Mouse (Mus musculus): ENCODE data around the gene Uts2. TPM values are rescaled to one million over a fixed set of nuclear protein-coding genes. Genes with fewer than 3 reads are reported as not detected.
A peak's percentile ranks its signal among the peaks of the same experiment; 100 is the strongest.
"Not testable (repeated sequence)": the region's sequence is repeated elsewhere in the genome, so short reads cannot be mapped to it uniquely, and the experiment has no call there.

Uts2 gene
- polyA plus RNA-seq, 1 experiment from 2014 or later: not detected

DNA sequence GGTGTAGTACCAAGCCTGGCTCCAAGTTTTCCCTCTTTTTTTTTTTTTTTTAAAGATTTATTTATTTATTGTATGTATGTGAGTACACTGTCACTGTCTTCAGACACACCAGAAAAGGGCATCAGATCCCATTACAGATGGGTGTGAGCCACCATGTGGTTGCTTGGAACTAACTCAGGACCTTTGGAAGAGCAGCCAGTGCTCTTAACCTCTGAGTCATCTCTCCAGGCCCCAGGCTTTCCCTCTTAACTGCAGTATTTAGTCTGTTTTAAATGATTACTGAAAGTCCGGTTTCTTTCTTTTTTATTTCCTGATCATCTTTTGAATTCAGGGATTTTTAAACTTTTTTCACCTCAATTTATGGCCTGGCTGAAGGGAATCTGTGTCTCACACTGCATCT, 20.5 kb downstream of the Uts2 start:
- 89% methylated on average over 1 of the region's 1 CpGs for WGBS
- H3K27ac ChIP-seq (replicated peaks); H3K36me3 ChIP-seq: not testable (repeated sequence)

DNA sequence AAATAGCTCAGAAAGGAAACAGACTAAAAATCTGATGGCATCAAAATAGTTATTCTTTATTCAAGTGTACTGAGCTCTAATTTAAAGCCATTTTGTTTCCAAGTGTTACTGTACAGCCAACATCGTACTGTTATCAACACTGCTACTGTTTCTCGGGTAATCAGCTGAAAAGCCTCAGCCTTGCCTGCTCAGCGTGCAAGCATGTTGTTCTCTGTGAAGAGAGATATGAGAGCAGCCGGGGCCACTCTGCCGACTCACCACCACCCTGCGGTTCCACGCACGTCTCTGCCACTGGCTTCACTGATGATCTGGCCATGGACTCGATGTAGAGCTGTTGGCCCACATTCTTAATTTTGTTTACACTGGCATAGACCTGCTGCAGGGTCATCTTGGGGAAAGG, 27.3 kb downstream of the Uts2 start:
- Histone ChIP-seq H3K36me3 (no peaks in the 10 kb centered on the region; the same call in 1 of the 2 replicates), H3K4me3 (replicated peaks) (no peak overlapping the region), H3K27me3 (no peaks in the 10 kb centered on the region), H3K4me1 (no peaks in the 10 kb centered on the region), H3K9ac (no peak overlapping the region), H3K4me2 (replicated peaks) (no peak overlapping the region), H3K9me3 (replicated peaks) (no peaks in the 10 kb centered on the region), H3K27ac (replicated peaks) (no peak overlapping the region)
- WGBS: 83% methylated on average over 9 of the region's 9 CpGs
- ATAC-seq (ENCODE audit: insufficient number of reproducible peaks, low FRiP score, low TSS enrichment, low read depth): no peak

More for the DNA sequence above, 20.5 kb downstream of the Uts2 start:
- H3K9ac ChIP-seq; H3K4me1 ChIP-seq; H3K27me3 ChIP-seq; H3K4me2 ChIP-seq (replicated peaks); H3K9me3 ChIP-seq (replicated peaks); H3K4me3 ChIP-seq (replicated peaks); ATAC-seq (ENCODE audit: insufficient number of reproducible peaks, low FRiP score, low TSS enrichment, low read depth): not testable (repeated sequence)

DNA sequence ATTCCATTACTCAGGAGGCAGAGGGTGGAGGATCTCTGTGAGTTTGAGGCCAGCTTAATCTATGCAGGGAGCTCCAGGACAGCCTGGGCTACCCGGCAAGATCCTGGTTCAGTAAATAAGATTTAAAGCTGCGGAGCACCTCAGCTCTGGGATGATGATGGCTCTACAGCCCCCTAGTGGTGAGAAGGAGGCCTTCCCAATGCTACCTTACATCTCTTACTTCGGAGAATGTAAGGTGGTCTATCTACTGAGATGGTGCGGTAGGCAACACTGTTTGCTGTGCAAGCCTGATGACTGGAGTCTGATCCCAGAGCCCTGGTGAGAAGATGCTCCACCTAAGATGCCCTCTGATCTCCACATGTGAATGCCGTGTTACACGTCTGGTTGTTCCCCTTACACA, 30.1 kb downstream of the Uts2 start:
- H3K4me2 ChIP-seq (replicated peaks): no peak overlapping the region
- 47% methylated on average over 6 of the region's 6 CpGs for WGBS
- H3K9ac ChIP-seq: no peak overlapping the region
- H3K36me3 ChIP-seq: no peaks in the 10 kb centered on the region; the same call in 1 of the 2 replicates
- H3K27ac ChIP-seq (replicated peaks): no peak overlapping the region
- no peak for ATAC-seq (ENCODE audit: insufficient number of reproducible peaks, low FRiP score, low TSS enrichment, low read depth)
- H3K27me3 ChIP-seq: no peaks in the 10 kb centered on the region
- H3K4me1 ChIP-seq: no peaks in the 10 kb centered on the region
- H3K4me3 ChIP-seq (replicated peaks): no peak overlapping the region
- no peaks in the 10 kb centered on the region for H3K9me3 ChIP-seq (replicated peaks)

DNA sequence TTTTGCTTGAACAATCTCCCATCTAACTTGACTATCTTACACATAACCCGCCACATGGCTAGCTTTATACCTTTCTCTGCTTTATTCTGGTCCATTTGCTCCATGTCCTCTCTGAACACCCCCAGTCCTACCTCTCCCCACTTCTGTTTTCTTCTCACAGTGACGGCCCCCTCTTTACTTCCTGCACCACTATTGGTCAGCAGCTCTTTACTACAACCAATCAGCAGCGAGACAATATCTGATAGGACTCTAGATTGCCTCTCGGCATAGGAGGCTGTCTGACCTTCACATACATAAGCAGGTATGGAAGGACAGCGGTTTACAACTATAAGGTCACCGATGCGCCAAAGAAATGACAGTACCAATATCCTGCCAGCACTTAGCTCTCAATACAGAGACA, 39.6 kb downstream of the Uts2 start:
- H3K9me3 ChIP-seq (replicated peaks): no peaks in the 10 kb centered on the region
- H3K4me2 ChIP-seq (replicated peaks): no peak overlapping the region
- no peak for ATAC-seq (ENCODE audit: insufficient number of reproducible peaks, low FRiP score, low TSS enrichment, low read depth)
- no peak overlapping the region for H3K9ac ChIP-seq
- H3K27ac ChIP-seq (replicated peaks): no peak overlapping the region
- H3K4me1 ChIP-seq: no peaks in the 10 kb centered on the region
- H3K27me3 ChIP-seq: no peaks in the 10 kb centered on the region
- WGBS: 90% methylated on average over 7 of the region's 7 CpGs
- H3K4me3 ChIP-seq (replicated peaks): no peak overlapping the region
- H3K36me3 ChIP-seq: no peaks in the 10 kb centered on the region; the same call in 1 of the 2 replicates

DNA sequence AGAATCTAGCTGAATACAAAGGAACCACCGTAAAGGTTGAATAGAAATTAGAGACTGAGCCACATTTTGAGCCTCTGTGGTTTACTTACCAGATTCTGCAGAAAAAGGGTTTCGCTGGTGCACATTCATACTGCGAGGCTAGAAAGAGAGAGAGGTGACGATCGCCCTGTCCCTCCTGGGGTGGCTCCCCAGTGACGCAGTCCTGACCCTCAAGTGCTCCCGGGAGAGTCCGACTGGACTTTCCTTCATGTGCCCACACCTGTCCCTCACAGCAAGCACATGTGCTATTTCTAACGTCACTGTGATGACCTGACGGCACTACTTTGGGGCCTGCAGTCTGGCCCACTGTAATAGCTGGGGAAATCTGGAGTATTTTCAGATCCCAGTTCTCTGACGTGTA, 40.9 kb downstream of the Uts2 start:
- Histone ChIP-seq H3K36me3 (no peaks in the 10 kb centered on the region; the same call in 1 of the 2 replicates), H3K4me2 (replicated peaks) (no peak overlapping the region), H3K4me3 (replicated peaks) (no peak overlapping the region), H3K27ac (replicated peaks) (no peak overlapping the region), H3K9me3 (replicated peaks) (no peaks in the 10 kb centered on the region), H3K9ac (no peak overlapping the region), H3K27me3 (no peaks in the 10 kb centered on the region), H3K4me1 (no peaks in the 10 kb centered on the region)
- WGBS: 90% methylated on average over 11 of the region's 11 CpGs
- no peak for ATAC-seq (ENCODE audit: insufficient number of reproducible peaks, low FRiP score, low TSS enrichment, low read depth)

DNA sequence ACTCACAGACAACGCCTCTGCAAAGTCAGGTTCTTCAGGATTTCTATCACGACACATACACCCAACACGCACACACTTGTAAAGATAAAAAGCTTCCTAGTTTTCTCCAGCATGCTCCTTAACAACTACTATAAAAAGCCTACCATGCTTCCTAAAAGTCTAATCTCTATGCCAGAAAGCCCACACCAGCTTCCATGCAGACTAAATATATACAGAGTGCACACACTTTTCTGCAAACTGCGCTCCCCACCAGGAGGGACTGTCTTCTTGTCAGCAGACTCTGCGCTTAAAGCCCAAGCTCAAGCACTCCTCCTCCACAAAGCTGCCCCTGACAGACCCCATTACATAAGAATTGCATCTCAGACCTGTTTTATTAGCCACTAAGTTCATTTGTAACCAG, 44.6 kb downstream of the Uts2 start:
- no peak for ATAC-seq (ENCODE audit: insufficient number of reproducible peaks, low FRiP score, low TSS enrichment, low read depth)
- no peak overlapping the region for H3K4me2 ChIP-seq (replicated peaks)
- H3K9ac ChIP-seq: no peak overlapping the region
- H3K27ac ChIP-seq (replicated peaks): no peak overlapping the region
- no peaks in the 10 kb centered on the region for H3K9me3 ChIP-seq (replicated peaks)
- H3K36me3 ChIP-seq: no peaks in the 10 kb centered on the region; the same call in none of the 2 replicates
- H3K4me1 ChIP-seq: peaks cover 15% of the 10 kb centered on the region
- no peak overlapping the region for H3K4me3 ChIP-seq (replicated peaks)
- 79% methylated on average over 5 of the region's 5 CpGs for whole genome bisulfite sequencing
- no peaks in the 10 kb centered on the region for H3K27me3 ChIP-seq

DNA sequence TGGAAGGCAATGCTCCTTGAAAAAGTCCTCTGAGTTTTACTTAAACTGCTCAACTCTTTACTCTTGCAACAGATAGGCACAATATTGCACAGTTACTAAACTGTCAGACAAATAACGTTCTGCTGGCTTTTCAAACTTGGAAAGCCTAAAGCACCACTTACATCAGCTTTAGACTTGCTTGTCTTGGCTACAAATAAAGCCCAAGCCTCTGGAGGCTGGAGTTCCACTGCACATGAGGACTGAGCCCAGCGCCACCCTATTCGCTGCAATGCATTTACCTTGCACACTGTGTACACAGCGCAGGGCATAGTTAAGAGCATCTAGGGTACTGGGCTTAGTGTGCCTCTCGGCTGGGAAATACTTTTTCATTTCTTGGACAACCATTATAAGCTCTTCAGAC, 46.4 kb downstream of the Uts2 start:
- Histone ChIP-seq H3K27me3 (no peaks in the 10 kb centered on the region), H3K4me3 (replicated peaks) (peak overlapping the region; percentile 66), H3K27ac (replicated peaks) (no peak overlapping the region), H3K4me1 (peaks cover 15% of the 10 kb centered on the region), H3K36me3 (peaks cover 16% of the 10 kb centered on the region), H3K4me2 (replicated peaks) (peak overlapping the region; percentile 92), H3K9me3 (replicated peaks) (no peaks in the 10 kb centered on the region), H3K9ac (no peak overlapping the region)
- ATAC-seq (ENCODE audit: insufficient number of reproducible peaks, low FRiP score, low TSS enrichment, low read depth): no peak
- 37% methylated on average over 5 of the region's 5 CpGs for whole genome bisulfite sequencing

DNA sequence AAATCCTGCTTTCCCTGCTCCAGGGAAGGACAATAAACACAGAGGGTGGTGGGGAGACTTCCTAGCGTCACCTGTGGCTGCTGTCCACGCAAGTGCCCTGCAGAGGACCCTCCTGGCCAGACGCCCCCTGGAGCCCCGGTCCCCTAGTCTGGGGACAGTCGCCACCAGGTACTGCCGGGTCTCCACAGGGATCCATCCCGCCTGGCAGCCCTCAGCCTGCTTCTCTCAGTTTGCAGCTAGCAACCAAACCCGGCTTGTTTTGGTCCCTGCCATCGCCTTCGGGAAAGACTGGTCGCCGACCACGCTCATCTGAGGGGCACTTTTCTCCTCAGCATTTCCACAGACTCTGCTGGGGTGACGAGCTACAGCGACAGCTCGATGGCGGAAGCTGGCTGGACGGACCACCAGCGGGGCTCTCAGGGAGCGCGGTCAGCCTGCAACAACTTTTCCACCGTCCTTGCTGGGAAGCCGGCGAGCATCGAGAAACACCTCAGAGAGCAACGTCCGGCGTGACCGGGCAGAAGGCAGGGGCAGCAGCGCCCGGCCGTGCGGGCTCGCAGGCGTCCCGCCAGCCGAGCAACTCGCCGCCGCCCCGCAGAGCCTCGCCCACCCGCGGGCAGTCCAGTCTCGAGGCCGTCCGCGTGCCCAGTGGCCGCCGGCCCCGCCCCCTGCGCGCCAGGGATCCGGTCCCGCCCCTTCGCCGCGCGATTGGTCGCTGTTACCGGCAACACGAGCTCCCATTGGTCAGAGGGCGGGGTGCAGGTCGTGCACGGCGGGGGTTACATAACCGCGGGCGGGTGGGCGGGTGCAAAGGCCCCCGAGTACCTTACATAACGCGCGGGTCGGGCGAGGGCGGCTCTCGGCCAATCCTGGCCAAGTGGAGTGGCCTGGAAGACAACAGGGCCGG, 47.4 kb downstream of the Uts2 start, which contains the start of gene Per3:
Gene Per3, minus strand, starts transcription at position 629 of the 907 bp plus-strand sequence.
- H3K4me1 ChIP-seq: peaks cover 15% of the 10 kb centered on the region
- ATAC-seq (ENCODE audit: insufficient number of reproducible peaks, low FRiP score, low TSS enrichment, low read depth): peak; percentile 95
- H3K27me3 ChIP-seq: no peaks in the 10 kb centered on the region
- H3K4me3 ChIP-seq (replicated peaks): peak within 1 kb of the TSS; percentile 66
- under 1% methylated on average over 71 of the region's 79 CpGs for WGBS
- H3K9ac ChIP-seq: peak within 1 kb of the TSS; percentile 52
- H3K9me3 ChIP-seq (replicated peaks): no peaks in the 10 kb centered on the region
- peak within 1 kb of the TSS; percentile 92 for H3K4me2 ChIP-seq (replicated peaks)
- H3K36me3 ChIP-seq: peaks cover 25% of the 10 kb centered on the region
- H3K27ac ChIP-seq (replicated peaks): peak within 1 kb of the TSS; percentile 34; the same call in 1 of the 2 replicates

DNA sequence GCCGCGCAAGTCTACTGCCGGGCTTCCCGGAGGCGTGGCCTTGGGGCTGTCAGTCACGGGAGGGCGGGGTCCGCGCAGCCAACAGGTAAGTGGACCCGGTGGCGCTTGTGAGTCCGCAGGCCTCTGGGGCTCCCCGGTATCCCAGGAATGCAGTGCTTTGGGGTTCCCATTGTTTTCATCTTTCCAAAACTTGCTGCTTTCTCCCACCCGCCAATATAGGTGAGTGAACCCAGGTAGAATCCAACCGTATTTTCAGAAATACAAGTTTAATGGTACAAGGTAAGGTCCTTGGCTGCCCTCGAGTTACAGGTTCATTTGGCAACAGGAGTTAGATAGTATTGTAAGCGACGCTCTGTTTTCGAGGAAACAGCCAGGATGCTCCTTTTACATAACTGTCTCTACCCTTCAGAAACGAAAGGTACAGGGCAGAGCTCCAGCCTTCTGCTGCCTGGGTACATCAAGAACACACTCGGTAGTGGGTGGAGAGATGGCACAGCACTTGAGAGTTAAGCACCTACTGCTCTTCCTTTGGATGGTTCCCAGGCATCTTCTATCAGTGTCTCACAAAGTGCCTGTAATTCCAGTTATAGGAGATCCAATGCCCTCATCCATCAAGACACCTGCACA, 48.2 kb downstream of the Uts2 start:
- ATAC-seq (ENCODE audit: insufficient number of reproducible peaks, low FRiP score, low TSS enrichment, low read depth): no peak
- Histone ChIP-seq H3K27me3 (no peaks in the 10 kb centered on the region), H3K4me3 (replicated peaks) (peak overlapping the region; percentile 66), H3K36me3 (peaks cover 30% of the 10 kb centered on the region), H3K9ac (no peak overlapping the region; the same call in 1 of the 2 replicates), H3K9me3 (replicated peaks) (no peaks in the 10 kb centered on the region), H3K27ac (replicated peaks) (0 out of 2 replicates have a peak overlapping the region, but pooled peaks have one; percentile 34), H3K4me1 (peaks cover 15% of the 10 kb centered on the region), H3K4me2 (replicated peaks) (peak overlapping the region; percentile 92)
- WGBS: 3% methylated on average over 21 of the region's 21 CpGs

DNA sequence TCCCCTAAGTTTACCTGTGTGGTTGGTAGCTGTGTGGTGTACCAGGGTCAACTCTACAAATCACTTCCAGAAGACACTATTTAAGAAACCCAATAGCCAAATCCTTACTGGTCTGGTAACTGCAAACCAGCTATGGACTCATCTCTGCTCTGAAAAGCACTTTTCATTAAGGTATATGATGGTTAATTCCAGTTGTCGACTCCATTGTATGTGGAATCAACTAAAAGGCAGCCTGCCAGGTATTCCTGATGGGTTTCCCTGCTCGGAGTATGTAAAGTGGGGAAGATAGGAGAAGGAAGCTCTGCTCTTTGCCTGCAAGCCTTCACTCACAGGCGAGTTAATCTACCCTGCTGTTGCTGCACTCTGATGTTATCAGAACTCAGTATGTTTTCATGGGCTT, 49.6 kb downstream of the Uts2 start:
- Histone ChIP-seq H3K4me2 (replicated peaks) (no peak overlapping the region), H3K27ac (replicated peaks) (no peak overlapping the region), H3K36me3 (peaks cover 42% of the 10 kb centered on the region), H3K27me3 (no peaks in the 10 kb centered on the region), H3K9ac (no peak overlapping the region), H3K9me3 (replicated peaks) (no peaks in the 10 kb centered on the region), H3K4me3 (replicated peaks) (no peak overlapping the region), H3K4me1 (peaks cover 15% of the 10 kb centered on the region)
- ATAC-seq (ENCODE audit: insufficient number of reproducible peaks, low FRiP score, low TSS enrichment, low read depth): no peak
- WGBS: 88% methylated on average over 3 of the region's 3 CpGs

DNA sequence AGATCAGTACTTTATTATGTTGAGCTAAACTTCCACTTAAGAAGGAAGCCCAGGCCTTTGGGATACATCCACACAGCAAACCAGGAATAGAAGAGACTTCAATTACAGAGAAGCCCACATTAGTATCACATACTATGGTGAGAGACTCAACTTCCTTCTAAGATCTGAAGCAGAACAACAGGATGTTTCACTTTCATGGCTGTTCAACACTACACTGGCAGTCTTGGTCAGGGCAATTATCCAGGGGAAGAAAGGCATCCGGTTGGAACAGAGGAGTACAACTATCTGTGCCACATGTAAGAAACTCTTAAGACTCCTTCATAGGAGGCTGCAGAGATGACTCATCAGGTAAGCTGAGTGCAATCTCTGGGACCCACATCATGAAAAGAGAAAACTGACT, 54.3 kb downstream of the Uts2 start:
- Histone ChIP-seq H3K9ac (no peak overlapping the region), H3K27me3 (no peaks in the 10 kb centered on the region), H3K4me2 (replicated peaks) (no peak overlapping the region), H3K9me3 (replicated peaks) (no peaks in the 10 kb centered on the region), H3K27ac (replicated peaks) (no peak overlapping the region), H3K4me1 (peaks cover 5% of the 10 kb centered on the region; the same call in 1 of the 2 replicates), H3K4me3 (replicated peaks) (no peak overlapping the region), H3K36me3 (peaks cover 68% of the 10 kb centered on the region)
- WGBS: 79% methylated on average over 1 of the region's 1 CpGs
- no peak for ATAC-seq (ENCODE audit: insufficient number of reproducible peaks, low FRiP score, low TSS enrichment, low read depth)
